Mouse (Mus musculus) gastrocnemius, adult 8-10 months (tissue): Measurements from ENCODE around the gene Nudt7. TPM values are rescaled to one million over a fixed set of nuclear protein-coding genes. Genes with fewer than 3 reads are reported as not detected.
A peak's percentile ranks its signal among the peaks of the same experiment; 100 is the strongest.

ENCODE experiments used
- DNase-seq, 2 experiments: peaks; one replicate each; pipeline ENCODE4 v3.0.0; 2022; ENCODE audit warnings: low spot score in 2 of 2
- total RNA-seq, 4 experiments: library from RNA; stranded (reverse); gene quantifications; 2 replicates each; pipeline ENCODE4 v1.2.4; 2022

Gene Nudt7
- 10 to 100 TPM; 21.2 to 26.8 (median 24.0) TPM for total RNA-seq

- peak; percentile 83 to 91 for DNase-seq
These were observed at the start of gene Nudt7 for GRCm38 (mm10) chr8:114133510-114134362. Nudt7 (plus strand) TSS chr8:114133557.

- DNase-seq = no peak
These were observed 45.4 kb upstream of the Nudt7 start for GRCm38 (mm10) chr8:114087932-114088331.

- DNase-seq = no peak
These were observed 42.6 kb upstream of the Nudt7 start for GRCm38 (mm10) chr8:114090736-114091135.

GRCm38 (mm10) chr8:114093321-114093720 lies 40.0 kb upstream of the Nudt7 start:
- DNase-seq = no peak

GRCm38 (mm10) chr8:114094526-114094925 lies 38.8 kb upstream of the Nudt7 start:
- no peak for DNase-seq

- DNase-seq = no peak
These were observed 32.7 kb upstream of the Nudt7 start for GRCm38 (mm10) chr8:114100561-114101206.

- DNase-seq = no peak
These were observed 30.0 kb upstream of the Nudt7 start for GRCm38 (mm10) chr8:114103401-114103800.

GRCm38 (mm10) chr8:114105971-114106370 lies 27.4 kb upstream of the Nudt7 start:
- no peak for DNase-seq

- no peak for DNase-seq
These were observed 23.8 kb upstream of the Nudt7 start for GRCm38 (mm10) chr8:114109365-114110140.

- no peak for DNase-seq
These were observed 18.3 kb upstream of the Nudt7 start for GRCm38 (mm10) chr8:114115076-114115475.

GRCm38 (mm10) chr8:114116049-114116448 lies 17.3 kb upstream of the Nudt7 start:
- no peak for DNase-seq

GRCm38 (mm10) chr8:114117439-114117838 lies 15.9 kb upstream of the Nudt7 start:
- DNase-seq = no peak

- no peak for DNase-seq
These were observed 11.6 kb upstream of the Nudt7 start for GRCm38 (mm10) chr8:114121781-114122180.

GRCm38 (mm10) chr8:114123611-114124010 lies 9.7 kb upstream of the Nudt7 start:
- no peak for DNase-seq

- no peak for DNase-seq
These were observed 9.1 kb upstream of the Nudt7 start for GRCm38 (mm10) chr8:114124084-114124750.

GRCm38 (mm10) chr8:114130838-114131237 lies 2.5 kb upstream of the Nudt7 start:
- DNase-seq = no peak

- no peak for DNase-seq
These were observed 1.9 kb upstream of the Nudt7 start for GRCm38 (mm10) chr8:114131421-114131820.

GRCm38 (mm10) chr8:114133050-114133509 lies 277 bp upstream of the Nudt7 start:
- DNase-seq = no peak

- no peak for DNase-seq
These were observed 3.4 kb downstream of the Nudt7 start for GRCm38 (mm10) chr8:114136750-114137149.

GRCm38 (mm10) chr8:114137181-114137580 lies 3.8 kb downstream of the Nudt7 start:
- no peak for DNase-seq

GRCm38 (mm10) chr8:114140437-114140836 lies 7.1 kb downstream of the Nudt7 start:
- DNase-seq = no peak
